Mouse (Mus musculus) ES-E14 (cell line): ENCODE measurements at regions not wholly inside any gene's neighbourhood (a gene's known extent, or its start where the extent isn't known, plus 50 kb on each side); places are given as distances from the start of the nearest gene placed in this dataset.

Experiments used
- CHD2 ChIP-seq: IDR thresholded peaks from 2 replicates; pipeline ENCODE4 v1.6.1; 2014; ENCODE audit warnings: mild to moderate bottlenecking, low read depth, low read length, inconsistent platforms
- HCFC1 ChIP-seq: IDR thresholded peaks from 2 replicates; pipeline ENCODE4 v1.6.1; 2012; ENCODE audit warnings: low read length, inconsistent platforms, borderline replicate concordance; ENCODE audit not compliant: insufficient read depth
- ZNF384 ChIP-seq: IDR thresholded peaks from 2 replicates; pipeline ENCODE4 v1.6.1; 2012; ENCODE audit warnings: low read depth, low read length, inconsistent platforms

- TF ChIP-seq HCFC1 (no peak), ZNF384 (no peak), CHD2 (no peak)
These were observed 64.2 kb downstream of the Cstad start for GRCm38 (mm10) chr2:30658844-30659555.
